Mouse (Mus musculus) hindlimb bud, embryonic 11.5 days (tissue): ENCODE measurements around the gene Sh2b3.

Experiments
- DNase-seq: peaks from one replicate; pipeline ENCODE4 v3.0.0-alpha.2; 2012; ENCODE audit warnings: low read depth, low spot score; ENCODE audit errors: extremely low spot score

Sh2b3 gene

GRCm38 (mm10) chr5:121845361-121845760 is 7.9 kb upstream of the Sh2b3 start:
- DNase-seq = no peak

DNA sequence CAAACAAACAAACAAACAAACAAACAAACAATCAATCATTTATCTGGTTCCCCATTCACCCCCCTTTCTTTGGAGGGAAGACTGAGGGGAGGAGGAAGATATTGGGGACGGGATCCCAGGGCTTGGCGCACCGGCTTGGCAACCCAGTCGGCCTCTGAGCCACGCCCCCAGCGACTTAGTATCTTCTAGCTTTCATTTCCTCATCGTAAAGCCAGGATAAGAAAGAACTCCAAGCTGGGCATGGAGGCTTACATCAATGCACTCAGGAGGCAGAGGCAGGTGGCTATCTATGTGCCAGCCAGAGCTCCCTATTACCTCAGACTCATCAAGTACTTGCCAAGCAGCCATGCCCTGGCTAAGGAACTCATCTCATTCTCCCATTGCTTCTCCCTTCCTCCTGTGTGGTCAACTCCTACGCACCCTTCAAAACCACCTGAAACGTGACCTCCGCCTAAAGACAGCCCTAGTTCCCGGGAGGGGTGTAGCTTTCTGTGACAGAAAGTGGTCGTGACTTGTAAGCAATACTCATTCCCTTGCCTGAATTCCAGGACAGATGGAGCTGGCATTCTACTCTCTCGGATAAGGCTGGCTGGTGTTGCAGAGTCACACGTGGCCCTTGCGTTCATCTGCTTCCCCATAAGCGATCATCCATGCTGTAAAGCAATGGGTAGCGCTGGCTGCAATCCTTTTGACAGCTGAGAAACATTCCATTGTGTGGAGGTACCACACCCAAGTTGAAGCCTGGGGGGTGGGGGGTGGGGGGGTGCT is 5.9 kb upstream of the Sh2b3 start:
- no peak for DNase-seq

DNA sequence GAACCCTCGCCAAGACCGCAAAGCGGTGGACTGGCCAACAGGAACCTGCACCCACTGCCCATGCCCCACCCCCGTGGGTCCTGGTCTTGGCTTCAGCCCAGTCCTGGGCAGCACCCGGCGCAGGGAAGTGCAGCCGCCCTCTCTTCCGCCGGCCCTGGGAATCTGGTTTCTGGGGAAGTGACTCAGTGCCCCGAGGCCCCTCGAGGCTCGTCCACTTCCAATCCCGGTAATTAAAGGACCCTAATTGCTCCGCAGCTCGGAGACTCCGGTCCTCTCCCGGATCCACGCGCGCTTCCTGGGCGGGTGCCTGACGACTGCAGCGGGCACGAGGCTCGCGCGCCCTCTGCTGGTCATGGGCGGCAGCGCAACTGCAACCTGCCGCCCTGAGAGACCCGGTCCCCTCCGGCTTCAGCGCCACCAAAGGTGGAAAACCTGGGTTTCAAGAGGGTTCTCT is 5.2 kb upstream of the Sh2b3 start:
- DNase-seq = no peak

- no peak for DNase-seq
These were observed 4.5 kb upstream of the Sh2b3 start for GRCm38 (mm10) chr5:121841973-121842372.

DNA sequence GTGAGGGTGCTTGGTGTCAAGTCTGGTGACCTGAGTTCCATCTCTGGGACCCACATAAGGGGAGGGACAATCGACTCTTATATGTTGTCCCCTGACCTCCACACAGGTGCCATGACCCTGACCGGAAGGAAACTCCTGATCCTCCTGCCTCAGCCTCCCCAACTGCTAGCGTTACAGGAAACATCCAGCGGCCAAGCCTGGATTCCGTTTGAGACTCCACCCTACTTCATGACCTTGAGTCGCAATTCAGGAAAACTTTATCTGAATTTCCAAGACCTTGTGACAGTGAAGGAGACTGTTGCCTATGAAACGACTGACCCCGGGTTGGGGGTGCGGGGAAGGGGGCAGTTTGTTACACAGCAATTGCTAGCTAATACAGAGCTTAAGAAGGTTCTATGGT is 4.1 kb upstream of the Sh2b3 start:
- DNase-seq = no peak

GRCm38 (mm10) chr5:121839128-121839473 is 1.7 kb upstream of the Sh2b3 start:
- no peak for DNase-seq

GRCm38 (mm10) chr5:121838341-121839127 is 1.1 kb upstream of the Sh2b3 start:
- no peak for DNase-seq

DNA sequence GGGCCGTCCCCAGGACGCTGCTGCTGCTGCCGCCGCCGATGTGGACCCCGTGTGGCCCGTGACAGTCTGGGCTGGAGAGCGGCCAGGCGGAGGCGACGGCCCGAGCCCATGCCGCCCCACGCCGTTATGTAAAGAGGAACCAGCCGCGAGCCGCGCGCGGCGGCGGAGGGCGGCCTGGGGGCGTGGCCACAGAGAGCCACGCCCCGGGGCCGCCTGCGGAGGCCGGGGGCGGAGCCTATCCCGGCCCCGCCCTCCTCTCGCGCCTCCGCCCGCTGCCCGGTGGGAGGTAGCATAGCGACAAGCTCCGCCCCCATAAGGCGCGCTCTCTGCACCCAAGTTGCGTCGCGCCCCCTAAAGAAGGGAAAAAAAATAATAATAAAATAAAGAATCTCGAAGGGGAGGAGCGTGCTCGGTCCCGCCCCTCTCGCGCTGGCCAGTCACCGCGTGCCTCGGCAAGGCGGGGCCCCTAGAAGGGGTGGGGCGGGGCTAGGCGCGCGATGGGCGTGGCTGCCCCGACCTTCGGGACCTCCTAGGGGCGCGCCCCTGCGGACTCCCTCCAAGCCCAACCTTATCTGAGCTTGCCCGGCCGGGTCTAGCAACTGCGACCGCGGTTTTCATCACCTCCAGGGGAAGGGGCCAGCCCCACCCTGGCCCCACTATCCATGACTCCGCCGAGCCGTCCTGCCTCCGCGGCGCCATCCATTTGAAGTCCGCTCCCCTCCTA is 592 bp downstream of the Sh2b3 start:
- no peak for DNase-seq

- DNase-seq = no peak
These were observed 1.3 kb downstream of the Sh2b3 start for GRCm38 (mm10) chr5:121835949-121836691.

DNA sequence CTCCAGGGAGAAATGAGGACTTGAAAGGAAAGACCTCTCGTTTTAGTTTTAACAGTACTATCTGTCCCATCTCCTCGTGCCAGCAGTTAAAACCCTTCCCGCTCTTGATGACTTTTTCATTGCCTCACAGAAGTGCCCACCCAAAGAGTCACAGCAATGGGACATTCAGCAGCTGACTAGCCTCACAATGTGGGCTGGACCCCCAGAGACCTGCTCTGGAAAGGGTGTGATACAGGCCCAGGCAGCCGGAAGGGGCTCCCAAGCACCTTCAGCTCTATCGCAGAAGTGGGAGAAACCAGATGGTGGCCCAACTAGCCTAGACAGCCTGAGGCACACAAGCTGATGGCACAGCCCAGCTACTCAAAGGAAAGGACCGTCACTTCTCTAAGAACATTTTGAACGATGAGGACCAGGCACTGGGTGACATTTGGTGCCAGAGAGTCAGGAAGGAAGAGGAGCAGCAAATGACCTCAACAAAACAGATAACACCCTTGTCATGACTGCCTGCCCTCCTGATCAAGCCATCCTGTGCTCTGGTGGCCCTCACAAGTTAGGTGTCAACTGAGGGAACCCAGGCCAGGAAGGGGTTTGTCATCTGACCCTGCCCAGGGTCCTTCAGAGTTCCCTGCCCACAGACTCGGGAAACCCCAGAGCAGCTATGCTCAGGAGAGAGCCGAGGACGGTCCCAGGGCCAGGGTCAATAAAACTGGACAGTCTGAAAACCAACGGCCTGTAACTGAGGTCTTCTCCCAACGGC is 2.3 kb downstream of the Sh2b3 start:
- DNase-seq = no peak

DNA sequence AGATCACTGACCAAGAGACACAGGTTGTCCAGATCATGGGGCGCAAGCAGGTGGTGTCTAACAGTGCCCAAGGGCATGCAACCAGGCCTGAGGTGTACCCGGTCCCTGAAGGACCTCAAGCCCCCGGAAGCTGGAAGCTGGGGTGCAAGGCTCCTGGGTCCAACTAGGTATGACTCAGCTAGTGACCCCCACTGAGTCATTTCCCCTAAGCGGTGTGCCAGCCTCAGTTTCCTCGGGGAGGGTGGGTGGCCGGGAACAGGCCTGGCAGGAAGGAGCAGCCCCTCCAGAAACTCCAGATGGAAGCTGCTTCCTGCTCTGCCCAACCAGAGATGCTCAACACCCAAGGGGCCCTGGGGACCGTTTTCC is 3.2 kb downstream of the Sh2b3 start:
- DNase-seq = no peak

DNA sequence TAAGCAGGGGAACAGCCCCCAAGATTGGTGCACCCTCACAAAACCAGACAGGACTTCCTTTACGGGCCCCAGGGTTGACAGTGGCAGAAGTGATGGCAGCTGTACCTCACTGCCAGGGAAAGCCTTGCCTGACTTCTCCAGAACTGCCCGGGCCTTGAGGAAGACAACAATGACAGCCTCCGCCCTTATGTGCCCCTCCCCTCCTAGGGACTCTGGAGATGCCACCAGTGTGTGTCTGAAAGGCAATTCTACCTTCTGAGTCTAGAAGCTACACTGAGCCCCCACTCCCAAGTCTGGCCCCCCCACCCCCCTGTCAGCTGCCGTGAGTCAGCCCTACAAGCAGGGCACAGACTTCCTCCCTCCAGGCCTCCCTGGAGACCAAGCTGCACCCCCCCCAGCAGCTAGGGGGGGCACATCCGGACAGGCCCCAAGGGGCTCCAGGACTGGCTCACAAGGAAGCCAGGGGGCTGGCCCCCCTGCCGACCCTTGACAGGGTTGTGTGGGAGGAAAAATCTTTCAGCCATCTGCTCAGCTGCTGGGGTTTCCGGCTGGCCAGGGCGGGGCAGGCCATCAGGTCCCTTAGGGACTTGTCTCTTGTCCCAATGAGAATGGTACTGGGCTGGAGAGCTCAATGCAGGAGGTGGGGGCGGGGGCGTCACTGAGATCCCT is 3.7 kb downstream of the Sh2b3 start:
- DNase-seq = no peak

GRCm38 (mm10) chr5:121833159-121833558 is 4.3 kb downstream of the Sh2b3 start:
- DNase-seq = no peak

DNA sequence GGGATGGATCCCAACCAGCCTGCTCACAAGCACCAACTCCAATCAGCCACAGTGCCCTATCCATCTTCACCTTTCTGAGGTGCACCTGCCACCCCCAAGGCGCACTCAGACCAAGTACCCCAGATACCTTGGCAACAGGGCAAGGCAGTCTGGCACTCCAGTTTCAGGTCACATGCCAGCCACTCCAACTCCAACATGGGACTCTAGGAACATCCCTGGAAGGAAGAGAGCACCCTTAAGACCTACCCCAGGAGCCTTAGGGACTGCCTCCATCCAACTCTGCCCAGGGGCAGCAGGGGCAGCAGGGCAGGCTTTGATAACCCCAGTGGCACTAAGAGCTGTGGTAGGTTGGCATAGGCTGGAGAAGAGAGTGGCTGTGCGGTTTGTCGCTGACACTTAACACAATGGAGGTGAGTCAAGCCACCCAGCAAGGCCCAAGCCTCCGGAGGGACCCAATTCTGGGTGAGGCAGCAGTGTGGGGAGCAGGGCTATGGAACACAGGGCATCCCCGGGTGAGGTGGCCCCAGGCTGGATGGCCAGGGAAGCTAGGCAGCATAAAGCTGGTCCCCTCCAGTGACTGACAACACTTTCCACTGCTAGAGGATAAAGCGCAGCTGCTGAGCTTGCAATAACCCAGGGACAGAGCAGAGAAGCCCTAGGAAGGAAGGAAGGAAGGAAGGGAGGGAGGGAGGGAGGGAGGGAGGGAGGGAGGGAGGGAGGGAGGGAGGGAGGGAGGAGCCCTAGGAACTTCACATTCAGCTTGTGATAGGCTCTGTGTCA is 4.9 kb downstream of the Sh2b3 start:
- no peak for DNase-seq

DNA sequence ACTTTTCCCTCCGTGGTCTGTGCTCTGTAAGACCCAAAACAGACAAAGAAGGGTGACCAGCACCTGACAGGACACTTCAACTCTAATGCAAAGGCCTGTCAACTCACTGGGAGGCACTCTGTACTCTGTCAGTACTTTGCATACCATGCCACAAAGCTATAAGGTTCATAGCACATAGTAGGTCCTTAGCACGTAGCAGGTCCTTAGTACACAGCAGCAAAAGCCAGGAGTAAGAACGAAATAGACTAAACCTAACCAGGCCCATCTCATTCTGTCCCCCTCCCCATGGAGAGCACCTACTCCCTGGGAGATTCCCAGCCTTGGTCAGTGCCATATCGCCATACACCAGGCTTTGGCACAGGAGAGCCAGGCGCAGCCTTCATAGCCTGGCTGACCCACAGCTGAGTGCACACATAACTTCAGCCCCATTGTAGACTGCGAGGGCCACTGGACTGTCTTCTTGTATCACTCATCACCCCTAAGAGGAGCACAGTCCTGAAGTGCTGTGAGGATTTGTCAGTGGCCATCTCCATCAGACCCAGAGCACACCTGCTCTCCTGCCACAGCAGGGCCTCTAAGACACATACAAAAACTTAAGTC is 6.3 kb downstream of the Sh2b3 start:
- DNase-seq = no peak

DNA sequence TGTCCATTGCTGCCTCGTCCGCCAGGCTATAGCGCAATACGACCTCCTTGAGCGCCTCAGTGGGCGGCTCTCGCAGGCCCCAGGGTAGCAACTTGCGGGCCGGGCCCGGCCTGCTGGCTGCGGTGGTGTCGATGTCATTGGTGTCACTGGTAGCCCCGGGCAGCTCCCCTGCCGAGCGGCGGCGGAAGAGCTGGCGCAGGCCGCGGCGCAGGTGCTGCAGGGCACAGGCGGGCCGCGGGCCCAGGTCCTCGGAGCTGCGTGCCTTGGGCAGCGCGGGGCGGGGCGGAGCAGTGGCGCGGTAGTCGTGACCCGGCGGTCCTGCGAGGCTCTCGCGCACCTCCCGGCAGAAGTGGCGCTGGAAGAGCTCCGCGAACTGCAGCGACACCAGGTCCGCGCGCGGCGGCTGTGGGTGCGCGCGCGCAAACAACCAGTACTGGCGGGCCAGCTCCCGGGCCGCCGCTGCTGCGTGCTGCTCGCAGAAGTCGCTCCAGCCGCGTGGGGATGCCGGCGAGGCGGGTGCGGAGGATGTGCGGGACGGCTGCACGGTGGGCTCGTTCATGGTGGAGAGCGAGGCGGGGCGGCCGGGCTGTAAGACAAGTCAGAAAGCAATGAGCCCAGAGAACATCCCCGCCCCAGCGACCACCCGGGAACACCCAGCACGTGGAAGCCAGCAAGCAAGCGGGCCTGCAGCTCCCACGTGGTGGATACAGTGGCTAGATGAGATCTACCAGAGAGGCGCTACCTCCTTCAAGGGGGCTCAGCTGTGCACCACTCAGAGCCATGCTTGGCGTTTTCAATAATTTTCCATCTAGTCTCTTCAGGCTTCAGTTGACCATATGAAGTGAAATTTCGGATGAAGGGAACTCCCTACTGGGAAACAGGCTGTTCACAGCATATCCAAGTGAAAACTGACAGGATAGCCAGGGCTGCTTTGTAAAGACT is 8.7 kb downstream of the Sh2b3 start:
- DNase-seq = no peak

DNA sequence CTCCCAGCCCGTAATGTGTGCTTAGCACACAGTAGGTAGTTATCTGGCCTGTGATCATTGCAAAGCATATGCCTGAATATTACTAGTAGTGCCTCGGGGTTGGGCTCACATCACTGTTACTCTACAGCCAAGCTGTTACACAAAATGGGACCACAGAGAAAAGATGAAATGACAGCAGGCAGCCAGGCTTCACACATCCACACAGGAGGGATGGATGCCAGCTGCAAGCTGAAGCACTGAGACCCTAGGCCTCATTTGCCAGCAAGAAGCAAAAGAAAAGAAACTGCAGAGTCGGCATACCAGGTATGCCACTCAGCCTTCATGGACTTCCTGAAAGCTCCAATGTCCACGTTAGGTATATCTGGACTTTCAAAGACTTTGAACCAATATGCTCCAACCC is 9.6 kb downstream of the Sh2b3 start:
- DNase-seq = no peak

DNA sequence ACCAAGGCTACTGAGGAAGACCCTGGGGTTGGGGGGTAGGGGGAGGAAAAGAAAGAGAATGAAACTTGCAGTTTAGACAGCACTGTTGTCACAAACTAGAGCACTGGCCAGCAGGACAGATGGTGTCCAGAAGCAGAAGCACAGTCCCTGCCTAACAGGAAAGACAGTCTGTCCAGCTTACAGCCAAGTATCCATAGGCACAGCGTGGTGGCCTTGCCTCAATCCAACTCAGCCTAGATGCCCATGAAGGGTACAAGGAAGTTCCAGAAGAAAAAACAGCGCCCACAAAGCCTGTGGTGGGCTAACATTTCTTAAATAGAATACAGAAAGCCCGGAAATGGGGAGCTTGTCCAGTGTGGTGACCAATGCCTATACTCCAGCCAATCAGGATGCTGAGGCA is 11.8 kb downstream of the Sh2b3 start:
- DNase-seq = no peak
